Mouse (Mus musculus) layer of hippocampus, adult 18-20 months (tissue): ENCODE measurements at regions not wholly inside any gene's neighbourhood (a gene's known extent, or its start where the extent isn't known, plus 50 kb on each side); places are given as distances from the start of the nearest gene placed in this dataset.

Source experiments
- DNase-seq, 2 experiments: peaks; one replicate each; pipeline ENCODE4 v3.0.0; 2022; ENCODE audit warnings: low spot score in 2 of 2

DNA sequence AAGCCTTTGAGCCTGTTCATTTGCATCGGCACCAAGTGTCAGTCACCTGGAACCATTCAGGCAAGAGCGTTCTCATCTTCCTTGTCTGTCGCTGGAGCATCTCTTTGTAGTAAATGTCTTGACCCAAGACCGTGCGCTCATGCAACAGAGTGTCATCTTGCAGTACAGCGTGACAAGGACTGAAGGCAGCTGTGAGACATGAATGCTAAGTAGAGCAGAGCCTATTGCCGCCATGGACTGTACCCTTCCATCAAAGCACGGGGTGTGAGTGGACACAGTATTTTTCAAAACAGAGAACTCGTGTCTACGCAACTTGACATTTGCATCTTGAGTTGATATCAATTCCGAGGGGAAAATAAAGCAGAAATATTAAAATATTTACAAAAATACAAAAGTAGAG, 287.4 kb upstream of the Gpc5 start:
- no peak for DNase-seq

DNA sequence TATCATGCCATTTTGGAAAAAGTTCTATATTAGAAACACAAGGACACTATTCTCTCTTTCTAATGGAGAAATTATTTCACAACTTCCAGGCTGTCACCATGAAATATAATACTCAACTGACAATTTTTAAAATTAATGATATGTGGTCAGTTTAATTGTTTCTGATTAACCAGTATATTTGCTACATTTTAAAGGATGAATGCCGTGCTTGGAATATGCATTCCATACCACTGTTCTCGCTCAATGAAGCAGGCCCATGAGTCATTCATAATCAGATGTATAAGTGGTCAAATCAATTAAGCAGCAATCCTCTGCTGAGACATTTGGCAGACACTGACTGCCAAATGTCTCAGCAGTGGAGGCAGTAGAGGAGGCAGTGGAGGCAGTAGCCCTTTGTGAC, 283.4 kb upstream of the Gpc5 start:
- DNase-seq = no peak

DNA sequence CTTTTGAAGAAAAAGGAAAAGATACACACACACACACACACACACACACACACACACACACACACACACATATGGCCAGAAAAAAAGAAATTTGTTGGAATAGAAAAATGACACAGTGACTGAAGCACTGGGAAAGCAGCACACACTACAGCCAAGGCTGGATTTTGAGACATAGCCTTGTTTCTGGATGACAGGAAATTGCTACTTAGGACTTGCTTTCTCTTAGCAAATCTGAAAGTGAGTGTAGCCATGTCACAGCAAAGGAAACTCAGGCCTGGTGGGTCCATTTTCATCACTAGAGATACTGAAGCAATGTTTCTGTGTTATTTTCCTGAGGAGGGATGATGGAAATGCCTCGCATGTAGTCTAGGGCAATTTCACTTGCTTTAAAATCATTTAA, 271.3 kb upstream of the Gpc5 start:
- DNase-seq = no peak

DNA sequence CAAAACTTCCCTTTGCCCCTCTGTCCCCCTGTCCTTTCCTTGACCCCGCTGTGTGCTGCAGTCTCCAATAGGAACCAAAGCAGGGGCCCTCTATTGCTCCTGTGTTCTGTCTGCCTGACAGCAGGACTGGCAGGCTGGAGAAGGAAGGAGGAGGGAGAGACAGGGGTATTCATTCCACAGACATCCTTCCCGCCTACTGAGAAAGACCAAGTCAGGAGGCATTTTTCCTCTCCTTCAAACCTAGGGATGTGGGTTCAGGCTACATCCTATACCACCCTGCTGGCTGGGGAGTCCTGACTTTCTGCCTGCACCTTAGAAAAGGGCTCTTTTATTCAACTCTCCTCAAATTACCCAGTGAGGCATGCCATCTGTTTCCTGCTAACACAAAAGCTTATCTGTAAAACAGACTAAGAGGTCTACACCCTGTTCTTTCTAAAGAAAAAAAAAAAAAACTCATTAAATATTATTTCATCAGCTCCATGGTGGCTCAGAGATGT, 270.9 kb upstream of the Gpc5 start:
- no peak for DNase-seq

DNA sequence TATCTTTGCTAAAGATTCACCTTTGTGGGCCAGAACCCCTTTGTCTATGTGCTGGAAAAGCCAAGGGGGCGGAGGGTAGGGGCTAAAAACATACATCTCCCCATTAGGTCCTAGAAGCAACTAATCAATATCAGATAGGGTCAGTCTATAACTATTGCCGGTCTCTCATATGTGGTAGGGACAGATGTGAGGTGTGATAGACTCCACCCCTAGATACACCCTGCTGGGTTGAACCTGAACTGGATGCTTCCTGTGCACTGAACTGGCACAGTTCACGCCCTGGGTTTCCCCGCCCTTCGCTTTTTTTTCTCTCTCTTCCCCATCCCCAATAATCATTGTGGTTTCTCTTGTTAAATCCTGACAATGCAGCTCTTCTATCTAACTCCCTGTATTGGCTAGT, 270.3 kb upstream of the Gpc5 start:
- DNase-seq = no peak

DNA sequence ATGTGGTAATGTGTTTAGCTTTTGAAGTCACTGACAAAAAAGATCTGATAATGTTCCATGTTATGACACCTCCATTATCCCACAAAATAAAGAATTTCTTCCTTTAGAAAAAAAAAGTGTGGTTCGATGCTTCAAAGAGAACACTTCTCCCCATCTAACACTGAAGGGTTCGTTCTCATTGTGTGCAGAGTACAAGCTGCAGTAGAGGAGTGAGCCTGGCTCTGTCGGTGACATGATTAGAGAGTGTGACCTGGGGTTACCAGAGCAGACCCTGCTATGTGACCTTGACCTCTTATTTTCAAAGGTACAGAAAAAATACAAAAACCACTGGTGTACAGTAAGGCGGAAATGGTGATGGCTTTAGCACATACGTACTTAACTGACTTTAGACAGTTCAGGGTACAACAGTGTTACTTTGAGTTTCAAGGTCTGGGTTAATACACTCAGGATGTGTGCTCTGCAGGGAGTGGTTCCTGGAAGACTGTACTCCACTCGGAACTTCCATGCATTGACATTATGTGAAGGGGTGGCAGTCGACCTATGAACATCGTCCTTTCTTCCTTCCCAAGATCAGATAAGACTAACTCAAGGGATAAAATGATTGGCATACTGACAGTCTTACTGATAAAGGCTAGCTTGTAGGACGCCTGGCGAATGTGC, 265.2 kb upstream of the Gpc5 start:
- DNase-seq = no peak

DNA sequence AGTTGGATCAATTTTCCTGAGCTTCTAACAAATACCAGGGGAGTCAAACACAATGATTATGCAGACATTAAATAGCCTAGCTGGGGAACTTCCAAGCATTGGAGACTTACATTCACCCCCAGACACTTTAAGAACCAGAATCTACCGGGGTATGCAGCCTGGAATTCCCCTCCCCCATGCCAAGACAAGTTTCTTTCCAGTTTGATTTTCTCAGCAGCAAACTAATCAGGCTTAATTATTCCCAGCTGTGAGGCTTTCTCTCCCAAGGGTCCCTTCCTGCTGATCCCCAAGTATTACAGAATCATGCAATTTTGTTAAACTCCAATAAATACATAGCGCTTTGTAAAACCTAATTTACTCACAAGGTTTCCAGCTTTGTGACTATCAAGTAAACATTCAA, 262.7 kb upstream of the Gpc5 start:
- no peak for DNase-seq

DNA sequence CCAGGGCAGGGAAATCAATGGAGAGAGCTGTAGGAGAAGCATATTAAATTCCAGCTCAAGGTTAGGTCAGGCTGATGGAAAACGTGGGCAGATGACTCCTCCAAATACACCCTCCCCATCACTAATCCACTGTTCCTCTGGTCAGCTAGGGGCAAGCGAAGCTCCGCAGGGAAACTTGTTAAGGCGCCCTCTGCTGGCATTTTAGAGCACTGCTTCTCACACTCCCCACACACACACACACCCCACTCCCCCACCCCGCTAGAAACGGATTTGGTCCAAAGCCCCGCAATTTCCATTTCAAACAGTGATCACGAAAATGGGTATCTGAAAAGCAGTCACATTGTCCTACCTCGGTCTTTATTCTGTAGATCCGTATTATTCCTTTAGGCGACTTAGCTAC, 259.0 kb upstream of the Gpc5 start:
- DNase-seq = no peak

DNA sequence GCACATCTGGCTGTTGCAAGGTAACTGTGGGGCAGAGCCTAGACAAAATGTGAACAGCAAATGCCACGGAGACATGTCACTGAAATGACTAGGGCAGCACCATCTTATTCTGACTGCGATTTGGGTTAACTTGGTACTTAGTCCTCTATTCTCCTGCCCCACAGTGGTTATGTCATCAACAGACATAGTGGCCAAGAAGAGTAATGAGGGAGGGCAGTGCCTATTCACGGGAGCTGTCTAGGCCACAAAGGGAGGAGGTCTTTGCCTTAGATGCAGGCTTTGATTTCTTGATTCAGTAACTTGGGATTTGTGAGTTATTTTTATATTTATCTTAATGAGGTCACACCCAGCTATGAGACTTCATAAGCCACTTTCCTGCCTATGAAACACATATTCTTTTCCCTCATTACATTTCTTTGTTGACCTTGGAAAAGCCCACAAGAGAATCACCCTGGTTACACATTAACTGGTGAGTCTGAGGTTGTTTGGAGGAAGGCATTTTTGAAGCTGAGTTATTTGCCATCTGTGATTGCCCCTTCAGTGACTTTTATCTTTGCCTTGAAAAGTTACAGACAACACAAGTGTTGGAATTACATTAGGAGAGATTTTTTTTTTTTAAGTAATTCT, 255.2 kb upstream of the Gpc5 start:
- no peak for DNase-seq

DNA sequence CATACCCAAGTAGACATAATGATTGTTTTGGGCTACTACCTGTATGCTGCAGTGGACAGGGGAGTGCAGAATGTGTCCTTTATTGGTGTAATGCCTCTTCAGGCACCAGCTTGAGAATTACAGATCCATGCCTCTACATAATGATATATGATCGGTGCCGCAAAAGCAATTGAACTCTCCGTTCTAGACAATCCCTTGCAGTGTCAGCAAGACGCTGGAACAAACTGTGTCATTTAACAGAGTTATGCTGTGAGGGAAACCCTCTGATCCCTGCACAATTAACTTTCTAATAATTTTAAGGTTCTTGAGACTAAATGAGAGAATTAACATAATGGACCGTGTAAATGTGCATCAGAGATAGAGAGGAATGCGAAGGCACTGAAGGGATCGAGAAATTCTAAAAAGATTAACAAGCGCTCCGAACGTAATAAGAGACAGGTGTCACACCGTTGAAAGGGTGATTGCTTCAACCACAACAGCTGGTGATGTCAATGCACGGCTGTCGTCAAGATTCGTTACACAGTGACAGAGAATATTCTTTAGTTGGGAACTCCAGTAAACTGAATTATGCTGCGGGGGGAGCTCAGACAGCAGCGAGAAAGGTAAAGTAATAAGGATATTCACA, 254.3 kb upstream of the Gpc5 start:
- DNase-seq = no peak

DNA sequence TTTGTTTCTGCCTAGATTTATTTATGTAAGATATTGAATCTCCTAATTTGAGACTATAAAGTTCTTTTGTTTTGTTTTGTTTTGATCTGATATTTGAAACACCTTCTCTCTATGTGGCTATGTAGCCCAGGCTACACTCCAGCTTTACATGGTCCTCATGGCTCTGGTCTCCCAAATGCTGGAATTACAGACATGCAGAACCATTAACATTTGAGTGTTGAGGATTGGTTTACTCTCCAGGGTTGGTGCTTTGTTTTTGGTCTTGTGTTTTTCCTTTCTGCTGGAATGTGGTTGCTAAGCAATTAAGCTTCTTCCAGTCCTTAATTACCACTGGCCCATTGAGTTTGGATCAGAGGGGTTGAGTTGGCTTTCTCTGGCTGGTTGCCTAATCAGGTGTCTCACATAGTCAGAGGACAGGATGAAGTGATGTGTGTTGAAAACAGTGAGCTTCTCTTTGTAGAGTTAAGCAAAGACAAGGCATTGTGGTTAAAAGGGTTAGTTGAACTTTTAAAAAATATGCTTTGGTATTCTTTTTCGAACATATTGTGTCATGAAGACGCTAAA, 252.6 kb upstream of the Gpc5 start:
- no peak for DNase-seq

DNA sequence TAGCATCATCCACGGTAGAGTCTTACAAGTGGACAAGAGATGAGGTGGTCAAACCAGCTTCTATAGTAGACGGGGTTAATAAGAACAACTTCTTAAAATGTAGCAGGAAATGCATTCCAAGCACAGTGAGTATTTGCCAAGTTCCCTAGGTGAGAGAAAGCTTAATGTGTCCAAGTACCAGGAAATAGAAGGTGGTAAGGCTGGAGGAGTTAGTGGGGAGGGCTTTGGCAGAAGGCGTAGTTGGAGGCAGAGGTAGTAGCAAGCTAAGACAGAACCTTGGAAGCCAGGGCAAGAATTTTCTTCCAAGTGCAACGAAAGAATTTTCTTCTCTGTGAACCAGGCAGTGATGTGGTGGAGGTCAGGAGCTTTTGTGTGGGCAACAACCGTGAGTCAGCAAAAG, 251.2 kb upstream of the Gpc5 start:
- DNase-seq = no peak

DNA sequence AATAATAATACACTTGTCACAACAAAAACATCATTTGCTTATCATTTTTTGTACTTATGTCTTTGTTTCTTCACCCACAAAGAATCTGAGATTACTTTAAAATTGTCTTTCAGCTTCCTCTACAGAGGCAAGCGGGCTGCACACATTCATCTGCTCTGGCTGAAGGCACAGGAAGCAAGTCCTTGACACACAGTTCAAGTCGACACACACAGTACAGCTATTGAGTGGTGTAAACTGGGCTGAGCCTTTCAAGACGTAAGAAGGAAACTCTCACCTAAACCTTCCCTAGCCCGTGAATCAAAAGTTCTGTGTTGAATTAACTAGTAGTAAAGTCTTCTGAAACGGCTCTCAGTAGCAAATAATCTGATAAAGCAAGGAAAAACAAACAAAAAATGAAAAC, 250.5 kb upstream of the Gpc5 start:
- DNase-seq = no peak

DNA sequence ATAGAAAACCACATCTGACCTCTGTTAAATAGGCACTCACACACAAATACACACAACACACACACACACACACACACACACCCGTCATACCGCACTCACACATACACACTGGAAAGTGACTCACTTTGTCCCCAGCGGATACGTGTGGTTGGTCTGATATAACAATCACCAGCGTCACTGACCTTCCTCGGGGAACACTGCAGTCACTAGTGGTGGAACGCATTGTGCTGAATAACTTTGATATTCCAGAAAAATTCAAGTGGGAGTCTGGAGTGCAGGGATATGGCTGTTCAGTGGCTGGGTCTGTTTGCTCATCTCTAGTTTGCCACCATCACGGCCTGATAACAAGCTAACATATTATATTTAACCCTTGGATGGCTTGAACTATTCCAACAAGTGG, 249.7 kb upstream of the Gpc5 start:
- no peak for DNase-seq

DNA sequence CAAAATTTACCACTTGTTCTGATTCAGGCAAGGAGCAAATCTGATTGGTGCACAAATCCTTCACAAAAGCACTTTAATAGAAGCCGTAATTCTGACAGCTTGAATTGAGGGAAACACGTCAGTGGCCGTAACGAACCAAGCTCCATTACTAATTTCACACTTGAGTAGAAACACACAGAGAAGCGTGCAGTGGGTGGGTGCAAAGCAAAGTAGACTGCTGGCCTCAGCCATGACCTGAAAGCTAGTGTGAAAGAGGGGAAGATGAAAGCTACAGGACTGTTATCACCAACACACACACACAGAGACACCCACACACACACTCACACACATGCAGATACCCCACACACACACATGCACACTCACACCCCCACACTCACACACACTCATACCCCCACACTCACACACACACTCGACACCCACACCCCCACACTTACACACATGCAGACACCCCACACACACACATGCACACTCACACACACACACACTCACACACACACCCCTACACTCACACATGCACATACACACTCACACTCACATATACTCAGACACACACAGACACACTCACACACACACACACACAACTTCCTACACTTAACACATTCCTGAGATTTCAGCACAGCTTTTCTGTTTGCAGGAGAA, 248.8 kb upstream of the Gpc5 start:
- no peak for DNase-seq

DNA sequence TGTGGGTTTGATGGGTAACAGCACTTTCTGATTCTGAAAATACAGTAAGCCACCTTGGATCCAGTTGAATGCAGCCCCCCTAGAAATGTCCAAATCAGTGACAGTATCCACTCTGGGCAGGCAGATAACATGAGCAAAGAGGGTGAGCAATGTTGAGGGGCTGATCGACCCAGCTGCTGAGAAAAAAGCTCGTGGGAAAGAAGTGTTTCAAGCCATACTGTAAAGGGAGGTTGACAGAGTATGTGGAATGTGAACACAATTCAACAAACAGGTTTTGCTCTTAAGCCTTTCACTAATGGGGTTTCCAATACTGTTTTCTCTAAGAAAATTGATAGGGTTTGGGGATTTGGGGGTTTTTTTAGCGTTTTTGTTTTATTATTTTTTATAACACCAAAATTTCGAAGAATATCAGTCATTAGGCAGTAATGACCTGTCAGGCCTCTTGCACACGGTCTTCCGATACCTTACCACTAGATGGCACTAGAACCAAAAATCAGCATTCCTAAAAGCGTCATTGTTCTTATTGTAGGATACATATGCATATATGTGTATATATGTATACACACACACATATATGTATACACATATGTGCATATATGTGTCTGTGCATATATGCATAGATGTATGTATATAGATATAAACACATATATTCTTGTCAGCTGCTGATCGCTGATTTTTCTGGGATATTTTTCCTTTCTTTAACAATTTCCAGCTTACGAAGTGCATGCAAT, 237.5 kb upstream of the Gpc5 start:
- peak in 1 of 2 experiments; percentile 31 for DNase-seq

DNA sequence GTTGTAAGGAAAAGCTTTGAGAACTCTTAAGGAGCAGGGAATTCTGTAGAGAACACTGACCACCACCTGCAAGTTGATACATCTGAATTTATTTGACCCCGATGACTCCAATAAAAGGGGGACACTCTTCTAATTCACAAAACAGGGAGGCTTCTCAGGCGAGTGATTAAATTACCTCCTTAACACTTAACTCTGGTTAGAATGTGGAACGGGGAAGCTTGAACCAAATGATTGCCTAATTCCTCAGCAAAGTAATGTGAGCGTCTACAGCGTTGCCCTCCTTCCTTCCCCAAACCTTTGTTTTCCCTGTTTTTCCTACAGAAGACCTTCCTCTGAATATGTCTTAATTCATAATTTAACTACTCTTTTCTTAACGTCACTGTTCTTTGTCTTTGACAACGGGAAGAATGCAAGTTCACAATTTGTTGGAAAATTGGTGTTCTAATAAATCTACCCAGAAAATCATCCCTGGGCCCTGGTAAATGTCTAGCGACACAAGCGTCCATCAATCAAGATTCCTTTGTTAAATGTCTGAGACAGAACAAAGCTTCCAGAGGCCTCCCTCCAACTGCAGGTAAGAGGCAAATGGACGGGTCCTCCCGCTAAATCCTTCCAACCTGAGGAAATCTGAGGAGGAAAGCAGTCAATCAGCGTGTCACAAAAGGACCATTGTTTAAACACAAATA, 236.8 kb upstream of the Gpc5 start:
- no peak for DNase-seq

DNA sequence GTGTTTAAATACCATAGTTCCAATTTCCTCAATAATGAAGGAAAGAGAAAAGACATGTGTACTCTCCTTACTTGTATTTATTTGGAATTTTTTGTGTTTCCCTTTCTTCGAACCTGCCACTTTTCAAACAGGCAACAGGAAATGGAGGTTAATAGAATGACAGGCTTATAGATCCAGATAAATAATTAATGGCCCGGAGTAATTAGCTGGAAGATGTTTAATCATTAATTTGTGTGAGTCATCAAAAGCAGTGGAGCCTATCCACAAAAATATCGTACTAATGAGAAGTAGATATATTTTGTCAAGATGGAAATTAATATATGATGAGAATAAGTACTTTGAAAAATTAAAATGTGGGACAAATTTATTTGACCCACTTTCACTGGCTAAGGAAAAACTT, 236.3 kb upstream of the Gpc5 start:
- DNase-seq = no peak

DNA sequence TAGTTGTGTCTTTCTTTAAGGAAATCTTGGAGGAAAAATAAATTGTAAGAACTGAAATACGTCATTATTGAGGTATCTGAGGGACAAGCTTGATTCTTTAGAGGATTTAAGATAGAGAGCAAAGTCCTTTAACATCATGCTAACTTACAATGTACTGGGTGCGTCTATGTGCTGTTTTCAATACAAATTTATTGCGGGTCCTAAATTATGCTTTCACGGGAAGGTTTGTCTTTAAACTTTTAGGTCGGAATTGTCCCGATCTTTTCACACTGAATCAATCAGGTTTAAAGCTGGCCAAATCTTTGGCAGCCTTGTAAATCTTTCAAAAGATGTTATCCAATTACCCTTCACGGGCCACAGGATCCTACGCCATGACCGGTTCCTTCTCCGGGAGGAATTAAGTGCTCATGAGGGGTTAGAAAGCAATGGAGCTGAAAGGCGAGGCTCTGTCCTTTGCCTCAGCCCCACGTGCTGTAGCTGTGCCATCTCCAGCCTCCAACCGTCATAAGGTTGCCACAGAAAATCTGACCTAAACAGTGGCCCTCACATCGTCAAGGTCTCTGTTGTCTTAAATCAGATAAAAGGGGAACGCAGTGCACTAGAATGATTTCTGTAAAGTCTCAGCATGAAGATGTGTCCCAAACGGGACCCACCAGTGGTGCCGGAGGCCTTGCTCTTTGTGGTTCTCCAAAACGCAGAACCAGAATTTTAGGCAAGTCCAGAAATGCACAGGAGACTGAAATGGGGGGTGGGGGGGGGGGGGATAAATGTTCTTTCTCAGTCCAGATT, 235.6 kb upstream of the Gpc5 start:
- DNase-seq = no peak

DNA sequence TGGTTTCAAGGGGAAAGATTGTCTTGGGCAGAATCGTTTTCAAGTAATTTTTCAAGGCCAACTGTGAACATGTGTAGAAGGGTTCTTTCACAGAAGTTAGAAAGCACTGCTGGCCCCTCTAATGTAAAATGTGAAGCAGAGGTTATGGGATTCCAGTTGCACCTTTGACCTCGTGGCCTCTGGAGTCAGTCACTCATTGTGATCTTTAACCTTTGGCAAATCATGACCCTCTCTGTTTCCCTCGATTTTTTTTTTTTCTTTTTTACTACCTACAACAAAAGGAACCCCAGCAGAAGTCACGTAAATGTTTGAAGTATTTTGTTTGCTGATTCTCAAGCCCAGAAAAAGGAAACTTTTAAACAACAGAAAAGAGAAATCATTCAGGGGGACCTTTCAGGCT, 234.8 kb upstream of the Gpc5 start:
- DNase-seq = no peak
